Mouse (Mus musculus): ENCODE measurements around the gene Aprt. TPM values are rescaled to one million over a fixed set of nuclear protein-coding genes. Genes with fewer than 3 reads are reported as not detected.
"Not testable (repeated sequence)": the region's sequence is repeated elsewhere in the genome, so short reads cannot be mapped to it uniquely, and the experiment has no call there.

The Aprt gene
- polyA plus RNA-seq, 1 experiment from 2014 or later = 370 TPM

DNA sequence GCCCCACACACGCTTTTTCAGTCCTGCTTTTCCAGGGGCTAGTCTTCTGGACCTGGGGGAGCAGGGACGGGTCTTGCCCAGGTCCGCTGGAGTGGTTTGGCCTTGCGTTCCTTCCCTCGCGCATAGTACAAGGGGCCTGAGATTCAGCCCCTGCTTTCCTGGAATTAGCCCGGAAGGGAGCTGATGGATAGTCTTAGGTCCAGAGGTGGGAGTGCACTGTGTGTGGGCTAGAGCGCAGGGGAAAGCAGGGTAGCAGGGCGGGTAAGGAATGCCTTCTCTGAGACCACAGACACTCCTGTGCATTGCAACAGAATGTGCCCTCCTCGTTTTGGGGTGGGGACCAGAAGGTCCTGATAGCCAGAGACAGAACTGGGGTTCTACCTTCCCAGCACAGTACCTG is 407 bp upstream of the Aprt start:
- Histone ChIP-seq H3K27me3 (ENCODE audit: control insufficient read depth, insufficient read depth, low read length) (no peaks in the 10 kb centered on the region), H3K27ac (ENCODE audit: low read depth, low read length) (peak overlapping the region; percentile 42; the same call in 1 of the 2 replicates), H3K9ac (ENCODE audit: low read depth, low read length) (no peak overlapping the region), H3K4me3 (ENCODE audit: low read length) (peak overlapping the region; percentile 58; the same call in 1 of the 2 replicates), H3K4me2 (replicated peaks; ENCODE audit: low read depth, low read length) (peak overlapping the region; percentile 70), H3K36me3 (ENCODE audit: control insufficient read depth, insufficient read depth, low read length) (peaks cover 21% of the 10 kb centered on the region), H3K9me3 (ENCODE audit: control insufficient read depth, low read length) (no peaks in the 10 kb centered on the region), H3K4me1 (ENCODE audit: control insufficient read depth, insufficient read depth, low read length) (peaks cover 29% of the 10 kb centered on the region)
- WGBS = 22% methylated on average over 10 of the region's 10 CpGs
- peak; percentile 50 for ATAC-seq (ENCODE audit: low FRiP score, low TSS enrichment)

DNA sequence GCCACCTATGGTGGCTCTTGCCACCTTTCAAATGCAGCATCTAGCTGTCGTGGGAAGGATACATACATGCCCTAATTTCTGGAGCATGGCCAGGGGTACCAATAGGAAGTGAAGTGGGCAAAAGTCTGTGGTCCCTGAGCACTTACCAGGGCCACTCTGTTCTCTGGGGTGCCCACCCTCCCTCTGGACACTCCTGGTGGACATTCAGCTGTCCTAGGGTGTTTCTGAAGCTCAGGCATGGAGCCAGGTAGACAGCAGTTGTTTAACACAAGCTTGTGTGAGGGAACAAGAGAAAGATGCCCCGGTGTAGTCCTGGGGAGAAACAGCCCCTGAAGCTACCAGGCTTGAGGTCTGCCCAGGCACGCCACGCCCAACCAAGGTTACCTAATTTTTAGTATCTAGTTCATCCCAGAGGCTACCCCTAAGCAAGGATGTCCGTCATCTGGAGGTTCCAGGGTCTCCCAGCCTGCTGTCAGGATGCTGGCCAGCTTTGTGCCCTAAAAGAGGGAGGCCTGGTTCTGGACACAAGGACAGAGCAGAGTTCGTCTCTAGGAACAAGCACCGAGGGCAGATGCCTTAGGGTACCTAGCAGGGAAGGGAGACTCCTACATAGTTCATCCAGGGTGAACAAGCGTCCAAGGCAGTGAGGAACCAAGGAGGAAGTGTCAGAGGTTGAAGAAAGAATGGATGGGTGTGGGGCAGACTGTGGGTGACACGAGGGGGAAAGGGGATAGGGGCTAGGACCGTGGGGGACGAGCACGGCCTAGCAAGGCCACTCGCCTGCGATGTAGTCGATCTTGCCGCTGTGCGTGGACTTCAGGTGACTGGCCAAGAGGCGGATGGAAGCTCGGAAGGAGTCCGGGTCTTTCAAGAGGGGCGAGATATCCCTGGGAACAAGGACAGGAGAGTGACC is 718 bp downstream of the Aprt start:
- H3K4me3 ChIP-seq (ENCODE audit: low read length) = peak overlapping the region; percentile 58
- no peaks in the 10 kb centered on the region for H3K9me3 ChIP-seq (ENCODE audit: control insufficient read depth, low read length)
- peaks cover 33% of the 10 kb centered on the region for H3K36me3 ChIP-seq (ENCODE audit: control insufficient read depth, insufficient read depth, low read length)
- H3K27me3 ChIP-seq (ENCODE audit: control insufficient read depth, insufficient read depth, low read length) = no peaks in the 10 kb centered on the region
- H3K27ac ChIP-seq (ENCODE audit: low read depth, low read length) = peak overlapping the region; percentile 47; the same call in 1 of the 2 replicates
- ATAC-seq (ENCODE audit: low FRiP score, low TSS enrichment) = no peak
- WGBS = 18% methylated on average over 21 of the region's 21 CpGs
- peak overlapping the region; percentile 70 for H3K4me2 ChIP-seq (replicated peaks; ENCODE audit: low read depth, low read length)
- peak overlapping the region; percentile 69 for H3K9ac ChIP-seq (ENCODE audit: low read depth, low read length)
- peaks cover 29% of the 10 kb centered on the region for H3K4me1 ChIP-seq (ENCODE audit: control insufficient read depth, insufficient read depth, low read length)

DNA sequence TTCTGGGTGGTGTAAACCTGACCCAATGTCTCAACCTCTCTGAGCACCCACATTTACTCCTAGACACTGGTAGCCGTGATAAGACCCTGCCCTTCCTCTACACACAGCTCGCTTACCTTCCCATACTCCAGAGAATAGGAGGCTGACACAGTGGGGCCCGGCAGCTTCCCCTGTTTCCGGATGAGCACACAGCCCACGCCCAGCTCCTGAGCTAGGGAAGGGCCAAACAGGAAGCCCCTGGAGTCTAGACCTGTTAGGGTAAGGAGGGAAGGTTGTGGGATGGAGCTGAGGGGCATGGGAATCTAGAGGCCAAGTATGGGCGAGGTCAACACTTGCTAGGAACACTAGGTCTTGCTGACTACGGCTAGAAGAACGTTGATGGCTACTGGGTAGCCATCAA is 1.4 kb downstream of the Aprt start:
- peak overlapping the region; percentile 70 for H3K4me2 ChIP-seq (replicated peaks; ENCODE audit: low read depth, low read length)
- H3K27ac ChIP-seq (ENCODE audit: low read depth, low read length) = peak overlapping the region; percentile 47; the same call in 1 of the 2 replicates
- H3K4me1 ChIP-seq (ENCODE audit: control insufficient read depth, insufficient read depth, low read length) = peaks cover 29% of the 10 kb centered on the region
- ATAC-seq (ENCODE audit: low FRiP score, low TSS enrichment) = no peak
- no peaks in the 10 kb centered on the region for H3K27me3 ChIP-seq (ENCODE audit: control insufficient read depth, insufficient read depth, low read length)
- WGBS = 48% methylated on average over 8 of the region's 8 CpGs
- H3K4me3 ChIP-seq (ENCODE audit: low read length) = peak overlapping the region; percentile 58; the same call in 1 of the 2 replicates
- H3K9ac ChIP-seq (ENCODE audit: low read depth, low read length) = peak overlapping the region; percentile 69
- H3K9me3 ChIP-seq (ENCODE audit: control insufficient read depth, low read length) = no peaks in the 10 kb centered on the region
- H3K36me3 ChIP-seq (ENCODE audit: control insufficient read depth, insufficient read depth, low read length) = peaks cover 40% of the 10 kb centered on the region

DNA sequence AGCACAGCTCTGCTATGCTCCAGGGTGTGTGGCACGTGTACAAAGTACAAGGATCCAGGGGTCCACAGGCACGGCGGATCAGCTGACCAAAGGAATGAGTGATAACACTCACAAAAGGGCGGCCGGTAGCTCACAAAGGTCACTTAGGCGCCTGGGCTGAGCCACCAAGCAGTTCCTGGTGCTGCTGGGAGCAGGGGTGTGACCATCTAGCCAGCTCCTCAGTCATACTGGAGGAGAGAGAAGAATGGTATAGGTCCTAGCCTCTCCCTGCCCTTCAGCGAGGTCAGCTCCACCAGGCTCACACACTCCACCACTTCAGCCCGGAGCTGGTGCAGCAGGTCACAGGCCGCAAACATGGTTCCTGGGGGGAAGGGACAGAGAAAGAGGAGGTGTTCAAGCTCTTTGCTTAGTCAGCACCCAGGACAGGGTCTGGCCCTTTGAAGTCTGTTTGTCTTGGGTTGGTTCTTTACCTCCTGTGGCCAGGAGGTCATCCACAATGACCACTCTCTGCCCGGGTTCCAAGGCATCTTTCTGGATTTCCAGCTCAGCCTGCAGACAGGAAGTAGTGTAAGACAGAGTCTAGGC is 1.9 kb downstream of the Aprt start:
- Histone ChIP-seq H3K4me2 (replicated peaks; ENCODE audit: low read depth, low read length) (peak overlapping the region; percentile 70), H3K27ac (ENCODE audit: low read depth, low read length) (peak overlapping the region; percentile 47; the same call in 1 of the 2 replicates), H3K9me3 (ENCODE audit: control insufficient read depth, low read length) (no peaks in the 10 kb centered on the region), H3K9ac (ENCODE audit: low read depth, low read length) (peak overlapping the region; percentile 28; the same call in 1 of the 2 replicates), H3K4me1 (ENCODE audit: control insufficient read depth, insufficient read depth, low read length) (peaks cover 33% of the 10 kb centered on the region), H3K4me3 (ENCODE audit: low read length) (peak overlapping the region; percentile 58; the same call in 1 of the 2 replicates), H3K36me3 (ENCODE audit: control insufficient read depth, insufficient read depth, low read length) (peaks cover 45% of the 10 kb centered on the region), H3K27me3 (ENCODE audit: control insufficient read depth, insufficient read depth, low read length) (no peaks in the 10 kb centered on the region)
- no peak for ATAC-seq (ENCODE audit: low FRiP score, low TSS enrichment)
- 44% methylated on average over 10 of the region's 10 CpGs for WGBS

DNA sequence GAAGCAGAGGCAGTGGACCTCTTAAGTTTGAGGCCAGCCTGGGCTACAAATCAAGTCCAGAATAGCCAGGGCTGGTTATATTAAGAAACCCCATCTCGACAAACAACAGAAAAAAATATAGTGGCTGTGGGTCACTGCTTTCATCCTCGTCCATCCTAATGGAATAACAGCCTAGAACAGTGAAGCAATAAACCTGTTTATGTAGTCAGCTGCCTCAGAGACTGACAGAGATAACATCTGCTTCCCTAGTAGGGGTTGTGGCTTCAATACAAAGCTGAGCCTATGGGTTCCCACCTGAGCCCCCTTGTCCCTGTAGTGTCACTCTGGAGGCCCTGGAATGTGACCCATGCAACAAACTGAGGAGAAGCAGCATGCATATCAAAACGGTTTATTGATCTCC is 2.4 kb downstream of the Aprt start:
- Histone ChIP-seq H3K27ac (ENCODE audit: low read depth, low read length) (peak overlapping the region; percentile 47; the same call in 1 of the 2 replicates), H3K4me3 (ENCODE audit: low read length) (no peak overlapping the region), H3K4me1 (ENCODE audit: control insufficient read depth, insufficient read depth, low read length) (peaks cover 37% of the 10 kb centered on the region), H3K9me3 (ENCODE audit: control insufficient read depth, low read length) (no peaks in the 10 kb centered on the region), H3K4me2 (replicated peaks; ENCODE audit: low read depth, low read length) (no peak overlapping the region), H3K9ac (ENCODE audit: low read depth, low read length) (0 out of 2 replicates have a peak overlapping the region, but pooled peaks have one; percentile 28), H3K36me3 (ENCODE audit: control insufficient read depth, insufficient read depth, low read length) (peaks cover 50% of the 10 kb centered on the region), H3K27me3 (ENCODE audit: control insufficient read depth, insufficient read depth, low read length) (no peaks in the 10 kb centered on the region)
- 24% methylated on average over 3 of the region's 3 CpGs for WGBS
- no peak for ATAC-seq (ENCODE audit: low FRiP score, low TSS enrichment)

DNA sequence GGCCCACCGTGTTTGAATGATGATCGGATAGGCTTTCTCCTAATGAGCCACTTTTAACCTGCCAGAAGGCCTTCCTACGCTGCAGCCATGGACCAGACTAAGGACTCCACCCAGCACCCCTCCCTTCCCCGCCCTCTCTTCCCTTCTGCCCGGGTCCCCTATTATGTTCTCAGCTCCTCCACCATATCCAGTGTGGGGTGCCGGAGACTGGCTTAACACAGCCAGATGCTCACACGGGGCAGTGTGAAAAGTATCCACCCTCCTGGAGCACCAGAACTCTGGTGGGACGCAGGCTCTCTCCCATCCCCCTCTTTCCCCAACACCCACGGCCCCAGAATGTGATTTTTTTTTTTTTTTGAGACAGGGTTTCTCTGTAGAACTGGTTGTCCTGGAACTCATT is 3.1 kb downstream of the Aprt start:
- Histone ChIP-seq H3K4me2 (replicated peaks; ENCODE audit: low read depth, low read length) (no peak overlapping the region), H3K27ac (ENCODE audit: low read depth, low read length) (no peak overlapping the region), H3K9ac (ENCODE audit: low read depth, low read length) (no peak overlapping the region), H3K36me3 (ENCODE audit: control insufficient read depth, insufficient read depth, low read length) (peaks cover 52% of the 10 kb centered on the region), H3K4me1 (ENCODE audit: control insufficient read depth, insufficient read depth, low read length) (peaks cover 40% of the 10 kb centered on the region), H3K27me3 (ENCODE audit: control insufficient read depth, insufficient read depth, low read length) (no peaks in the 10 kb centered on the region), H3K9me3 (ENCODE audit: control insufficient read depth, low read length) (no peaks in the 10 kb centered on the region), H3K4me3 (ENCODE audit: low read length) (no peak overlapping the region)
- WGBS = 61% methylated on average over 9 of the region's 9 CpGs
- ATAC-seq (ENCODE audit: low FRiP score, low TSS enrichment) = no peak

DNA sequence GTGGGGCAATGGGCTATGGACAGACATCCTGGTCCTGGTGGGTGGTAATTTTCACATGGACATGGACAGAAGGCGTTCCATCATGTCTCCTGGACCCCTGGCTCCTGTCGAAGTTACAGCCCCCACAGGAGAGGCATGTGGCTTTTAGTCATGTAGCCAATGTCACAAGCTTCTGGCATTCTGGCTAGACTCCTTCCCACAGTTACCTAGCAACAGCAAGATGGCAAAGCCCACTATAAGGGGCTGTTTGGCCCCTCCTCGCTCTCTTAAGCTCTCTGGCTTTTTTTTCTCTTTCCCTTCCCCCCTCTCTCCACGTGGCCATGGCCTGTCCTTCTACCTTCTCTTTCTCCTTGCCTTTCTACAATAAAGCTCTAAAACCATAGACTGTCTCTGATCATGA is 3.5 kb downstream of the Aprt start:
- not testable (repeated sequence) for H3K4me2 ChIP-seq (replicated peaks; ENCODE audit: low read depth, low read length); H3K9me3 ChIP-seq (ENCODE audit: control insufficient read depth, low read length); H3K27me3 ChIP-seq (ENCODE audit: control insufficient read depth, insufficient read depth, low read length); ATAC-seq (ENCODE audit: low FRiP score, low TSS enrichment); H3K4me3 ChIP-seq (ENCODE audit: low read length); H3K27ac ChIP-seq (ENCODE audit: low read depth, low read length); H3K9ac ChIP-seq (ENCODE audit: low read depth, low read length)
- H3K4me1 ChIP-seq (ENCODE audit: control insufficient read depth, insufficient read depth, low read length) = peaks cover 40% of the 10 kb centered on the region
- 61% methylated on average over 4 of the region's 4 CpGs for WGBS
- H3K36me3 ChIP-seq (ENCODE audit: control insufficient read depth, insufficient read depth, low read length) = peaks cover 52% of the 10 kb centered on the region

DNA sequence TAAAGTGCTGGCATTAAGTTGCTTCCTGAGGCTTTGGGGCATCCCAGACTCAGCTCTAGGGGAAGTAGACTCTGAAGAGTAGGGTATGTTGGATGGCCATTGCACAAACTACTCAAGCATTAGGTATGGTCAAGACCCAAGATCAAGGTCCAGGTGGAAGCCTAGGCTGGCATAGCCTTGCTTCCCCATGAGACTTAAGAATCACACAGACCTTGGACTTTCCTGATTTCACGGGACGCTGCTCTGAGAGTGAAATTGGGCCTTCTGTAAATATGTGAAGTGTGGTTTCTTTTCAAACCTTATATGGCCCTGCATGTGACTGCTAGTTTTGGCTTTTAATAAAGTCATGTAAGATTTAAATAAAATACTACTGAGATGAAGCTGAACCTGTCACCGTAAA is 4.0 kb downstream of the Aprt start:
- Histone ChIP-seq H3K27ac (ENCODE audit: low read depth, low read length) (no peak overlapping the region), H3K9ac (ENCODE audit: low read depth, low read length) (no peak overlapping the region), H3K4me1 (ENCODE audit: control insufficient read depth, insufficient read depth, low read length) (peaks cover 40% of the 10 kb centered on the region), H3K27me3 (ENCODE audit: control insufficient read depth, insufficient read depth, low read length) (no peaks in the 10 kb centered on the region), H3K36me3 (ENCODE audit: control insufficient read depth, insufficient read depth, low read length) (peaks cover 52% of the 10 kb centered on the region), H3K9me3 (ENCODE audit: control insufficient read depth, low read length) (no peaks in the 10 kb centered on the region), H3K4me3 (ENCODE audit: low read length) (no peak overlapping the region), H3K4me2 (replicated peaks; ENCODE audit: low read depth, low read length) (no peak overlapping the region)
- no peak for ATAC-seq (ENCODE audit: low FRiP score, low TSS enrichment)
- 91% methylated on average over 3 of the region's 3 CpGs for WGBS
